Mouse (Mus musculus) kidney, postnatal 0 days (tissue): ENCODE measurements around the gene Pus10. TPM values are rescaled to one million over a fixed set of nuclear protein-coding genes. Genes with fewer than 3 reads are reported as not detected.

Experiments
- ATAC-seq: fragments of 200-750 bp; cut with Nextera tagmentation; replicated peaks from 2 replicates; pipeline ENCODE4 v1.8.0; 2017; ENCODE audit warnings: low read depth, moderate number of reproducible peaks, moderate TSS enrichment, moderate library complexity; ENCODE audit not compliant: low FRiP score
- DNase-seq: peaks from one replicate; pipeline ENCODE4 v3.0.0-alpha.2; 2016; ENCODE audit warnings: low spot score
- H3K27ac ChIP-seq: fragments of 300-500 bp; sonication (generic); 2 replicates; pipeline ENCODE4 v1.5.1; 2014; ENCODE audit warnings: mild to moderate bottlenecking
- H3K27me3 ChIP-seq: fragments of 300-500 bp; sonication (generic); 2 replicates; pipeline ENCODE4 v1.6.1; 2014; ENCODE audit warnings: low read length, mixed read lengths; ENCODE audit not compliant: insufficient read depth
- H3K36me3 ChIP-seq: fragments of 300-500 bp; sonication (generic); 2 replicates; pipeline ENCODE4 v1.6.1; 2014; ENCODE audit warnings: low read length, mixed read lengths; ENCODE audit not compliant: insufficient read depth
- H3K4me1 ChIP-seq: fragments of 300-500 bp; sonication (generic); replicated peaks from 2 replicates; pipeline ENCODE4 v1.6.1; 2014; ENCODE audit warnings: antibody characterized with exemption, low read length, mixed read lengths; ENCODE audit not compliant: insufficient read depth
- H3K4me2 ChIP-seq: fragments of 300-500 bp; sonication (generic); 2 replicates; pipeline ENCODE4 v1.6.1; 2014; ENCODE audit warnings: mild to moderate bottlenecking, low read length, moderate library complexity, mixed read lengths
- H3K4me3 ChIP-seq: fragments of 300-500 bp; sonication (generic); replicated peaks from 2 replicates; pipeline ENCODE4 v1.5.1; 2014; ENCODE audit warnings: low read depth, low read length
- H3K9ac ChIP-seq: fragments of 300-500 bp; sonication (generic); 2 replicates; pipeline ENCODE4 v1.6.1; 2014; ENCODE audit warnings: low read depth, low read length
- H3K9me3 ChIP-seq: fragments of 300-500 bp; sonication (generic); replicated peaks from 2 replicates; pipeline ENCODE4 v1.6.1; 2016; ENCODE audit warnings: low read length, inconsistent platforms, mixed read lengths
- CTCF ChIP-seq: IDR thresholded peaks from 2 replicates; pipeline ENCODE4 v1.5.1; 2016; ENCODE audit warnings: antibody characterized with exemption, low read depth, mild to moderate bottlenecking, moderate library complexity
- WGBS: fragments of 180-500 bp; shearing (Covaris S2); extraction: QIAGEN DNeasy Blood & Tissue Kit; methylation state at CpG from one replicate; pipeline ENCODE4 v1.1.7; 2014; 5-methylcytosine and 5-hydroxymethylcytosine counted together
- polyA plus RNA-seq: library from polyadenylated mRNA; unstranded; fragments of >200 nt; fragmentation: Nextera tagmentation; extraction: Ambion mirVana; gene quantifications from 2 replicates; pipeline ENCODE4 v1.2.1, GENCODE M21; 2015

The Pus10 gene
- polyA plus RNA-seq, 1 experiment from 2014 or later, result 19.3 TPM

GRCm38 (mm10) chr11:23701831-23702230 lies 36.4 kb downstream of the Pus10 start:
- TF ChIP-seq CTCF, result no peak
- DNase-seq (no peak), ATAC-seq (no peak)
- H3K36me3 ChIP-seq, result peaks cover 6% of the 10 kb centered on the region; the same call in 1 of the 2 replicates
- no peak overlapping the region for H3K4me2 ChIP-seq
- H3K27me3 ChIP-seq, result no peaks in the 10 kb centered on the region
- no peaks in the 10 kb centered on the region for H3K9me3 ChIP-seq
- no peaks in the 10 kb centered on the region for H3K4me1 ChIP-seq
- 90% methylated on average over 3 of the region's 3 CpGs for WGBS
- no peak overlapping the region for H3K9ac ChIP-seq
- H3K27ac ChIP-seq, result no peak overlapping the region
- H3K4me3 ChIP-seq, result no peak overlapping the region

GRCm38 (mm10) chr11:23704604-23705294 lies 39.3 kb downstream of the Pus10 start:
- TF ChIP-seq CTCF, result no peak

GRCm38 (mm10) chr11:23712299-23712698 lies 46.8 kb downstream of the Pus10 start:
- Histone ChIP-seq H3K4me1 (no peaks in the 10 kb centered on the region), H3K36me3 (peaks cover 36% of the 10 kb centered on the region), H3K27ac (no peak overlapping the region), H3K27me3 (no peaks in the 10 kb centered on the region), H3K4me2 (no peak overlapping the region), H3K9ac (no peak overlapping the region), H3K4me3 (no peak overlapping the region), H3K9me3 (no peaks in the 10 kb centered on the region)
- ATAC-seq, result no peak
- 90% methylated on average over 3 of the region's 3 CpGs for WGBS
- no peak for TF ChIP-seq CTCF
- no peak for DNase-seq

More at GRCm38 (mm10) chr11:23704604-23705294, 39.3 kb downstream of the Pus10 start:
- peaks cover 12% of the 10 kb centered on the region for H3K36me3 ChIP-seq
- DNase-seq (no peak), ATAC-seq (no peak)
- H3K27ac ChIP-seq, result no peak overlapping the region
- no peaks in the 10 kb centered on the region for H3K9me3 ChIP-seq
- H3K4me3 ChIP-seq, result no peak overlapping the region
- no peaks in the 10 kb centered on the region for H3K27me3 ChIP-seq
- 85% methylated on average over 7 of the region's 7 CpGs for WGBS
- H3K4me1 ChIP-seq, result no peaks in the 10 kb centered on the region
- H3K4me2 ChIP-seq, result no peak overlapping the region
- no peak overlapping the region for H3K9ac ChIP-seq

GRCm38 (mm10) chr11:23718856-23719255 lies 53.4 kb downstream of the Pus10 start:
- 89% methylated on average over 2 of the region's 2 CpGs for WGBS
- no peak for TF ChIP-seq CTCF
- Histone ChIP-seq H3K9me3 (no peaks in the 10 kb centered on the region), H3K4me1 (no peaks in the 10 kb centered on the region), H3K36me3 (peaks cover 29% of the 10 kb centered on the region), H3K4me2 (no peak overlapping the region), H3K27ac (no peak overlapping the region), H3K9ac (no peak overlapping the region), H3K27me3 (no peaks in the 10 kb centered on the region), H3K4me3 (no peak overlapping the region)
- DNase-seq (no peak), ATAC-seq (no peak)

- Histone ChIP-seq H3K9me3 (no peaks in the 10 kb centered on the region), H3K4me3 (no peak overlapping the region), H3K4me2 (no peak overlapping the region), H3K36me3 (peaks cover 28% of the 10 kb centered on the region), H3K9ac (no peak overlapping the region), H3K27me3 (no peaks in the 10 kb centered on the region), H3K27ac (no peak overlapping the region), H3K4me1 (no peaks in the 10 kb centered on the region)
- ATAC-seq (no peak), DNase-seq (no peak)
- WGBS, result 91% methylated on average over 3 of the region's 3 CpGs
- no peak for TF ChIP-seq CTCF
These were observed 54.4 kb downstream of the Pus10 start for GRCm38 (mm10) chr11:23719825-23720224.

GRCm38 (mm10) chr11:23722326-23722725 lies 56.9 kb downstream of the Pus10 start:
- H3K4me1 ChIP-seq, result no peaks in the 10 kb centered on the region
- no peak for ATAC-seq
- no peak for TF ChIP-seq CTCF
- no peaks in the 10 kb centered on the region for H3K9me3 ChIP-seq
- no peaks in the 10 kb centered on the region for H3K27me3 ChIP-seq
- 39% methylated on average over 2 of the region's 2 CpGs for WGBS
- peaks cover 28% of the 10 kb centered on the region for H3K36me3 ChIP-seq
- H3K4me2 ChIP-seq, result no peak overlapping the region
- H3K9ac ChIP-seq, result no peak overlapping the region
- no peak for DNase-seq
- H3K27ac ChIP-seq, result no peak overlapping the region
- H3K4me3 ChIP-seq, result no peak overlapping the region

- Histone ChIP-seq H3K27me3 (no peaks in the 10 kb centered on the region), H3K36me3 (peaks cover 23% of the 10 kb centered on the region), H3K27ac (no peak overlapping the region), H3K4me1 (no peaks in the 10 kb centered on the region), H3K4me3 (no peak overlapping the region), H3K4me2 (no peak overlapping the region), H3K9ac (no peak overlapping the region), H3K9me3 (no peaks in the 10 kb centered on the region)
- WGBS, result 90% methylated on average over 2 of the region's 2 CpGs
- no peak for DNase-seq
- TF ChIP-seq CTCF, result no peak
- ATAC-seq, result no peak
These were observed 60.4 kb downstream of the Pus10 start for GRCm38 (mm10) chr11:23725850-23726249.
